ENCODE assay signal across 8 mouse cellular contexts in the genomic region with DNA sequence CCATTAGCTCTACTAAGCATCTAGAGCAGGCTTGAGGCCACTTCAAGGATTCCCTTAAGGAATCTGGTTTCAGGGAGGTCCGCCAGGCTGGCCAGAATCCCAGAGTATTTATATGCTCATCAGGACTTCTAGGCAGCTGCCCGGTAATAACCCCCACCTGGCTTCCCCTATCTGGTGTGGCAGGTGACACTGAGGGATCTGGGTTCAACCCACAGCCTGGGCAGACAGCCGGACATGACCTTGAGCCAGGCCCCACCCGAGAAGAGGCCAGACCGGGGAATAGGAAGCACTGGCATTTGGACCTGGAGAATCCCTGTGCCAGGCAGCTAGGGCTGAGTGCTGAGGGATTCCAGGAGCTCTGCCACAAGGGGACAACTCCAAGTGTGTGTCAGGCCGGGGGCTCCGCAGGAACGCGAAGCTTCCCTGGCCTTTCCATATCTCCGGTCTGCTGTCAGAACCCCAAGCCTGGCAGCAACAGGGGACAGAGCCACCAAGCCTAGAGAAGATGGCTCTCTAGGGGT. TPM values are rescaled to one million over a fixed set of nuclear protein-coding genes. Genes with fewer than 3 reads are reported as not detected.
DNase-seq lines count a peak whose midpoint lies in the region; ATAC-seq and TF ChIP-seq lines count a peak whose summit lies in the region.

No protein-coding gene starts in this region.

- peaks cover 20% of the 10 kb centered on the region; the same call in 1 of the 2 replicates for H3K79me2 ChIP-seq in liver, adult 2 months (ENCODE audit: control insufficient read depth, insufficient read depth, low read length)

- peak; percentile 69 for DNase-seq in 3134 (ENCODE audit: extremely low read depth, insufficient read length, low spot score)
- DNase-seq in R1 (ENCODE audit: low read depth, low spot score): peak; percentile 47
- DNase-seq in cerebellum, postnatal 36 days: peak; percentile 46 to 51
- DNase-seq in gastrocnemius, adult 8-10 months (ENCODE audit: low spot score in 2 of 2): peak; percentile 85 to 92
- DNase-seq in liver, adult 2 months (ENCODE audit: extremely low read depth, low read depth, low spot score): peak; percentile 91
- DNase-seq in midbrain, postnatal 0 days (ENCODE audit: low spot score): peak; percentile 40
- DNase-seq in yolk sac, embryonic 10.5 days (ENCODE audit: low spot score): peak; percentile 32

- H3K9me3 ChIP-seq in hindbrain, embryonic 15.5 days: no peaks in the 10 kb centered on the region
- no peaks in the 10 kb centered on the region for H3K9me3 ChIP-seq in midbrain, postnatal 0 days (ENCODE audit: low read length)

- H3K4me1 ChIP-seq in hindbrain, embryonic 15.5 days (replicated peaks): peaks cover 20% of the 10 kb centered on the region
- H3K4me1 ChIP-seq in liver, adult 2 months (ENCODE audit: control insufficient read depth, insufficient read depth, low read length): peaks cover 4% of the 10 kb centered on the region; the same call in 1 of the 2 replicates
- H3K4me1 ChIP-seq in midbrain, postnatal 0 days (ENCODE audit: insufficient read depth, low read length): peaks cover 7% of the 10 kb centered on the region

- no peaks in the 10 kb centered on the region for H3K27me3 ChIP-seq in hindbrain, embryonic 15.5 days
- H3K27me3 ChIP-seq in liver, adult 2 months (ENCODE audit: control insufficient read depth, insufficient read depth, low read length): no peaks in the 10 kb centered on the region
- H3K27me3 ChIP-seq in midbrain, postnatal 0 days (ENCODE audit: insufficient read depth, low read length): no peaks in the 10 kb centered on the region

- peak; percentile 43 for ATAC-seq in hindbrain, embryonic 15.5 days (ENCODE audit: low FRiP score, low read depth)
- ATAC-seq in midbrain, postnatal 0 days (ENCODE audit: low FRiP score): peak; percentile 52

- H3K27ac ChIP-seq in hindbrain, embryonic 15.5 days (replicated peaks): peak overlapping the region; percentile 81
- H3K27ac ChIP-seq in liver, adult 2 months (replicated peaks; ENCODE audit: insufficient read depth, low read depth, low read length): peak overlapping the region; percentile 94
- H3K27ac ChIP-seq in midbrain, postnatal 0 days (ENCODE audit: low read depth, low read length): peak overlapping the region; percentile 68

- peak overlapping the region; percentile 88 for H3K4me2 ChIP-seq in hindbrain, embryonic 15.5 days
- peak overlapping the region; percentile 97 for H3K4me2 ChIP-seq in midbrain, postnatal 0 days (ENCODE audit: low read depth, low read length, poor library complexity, severe bottlenecking)

- H3K4me3 ChIP-seq in hindbrain, embryonic 15.5 days: peak overlapping the region; percentile 89
- peak overlapping the region; percentile 71 for H3K4me3 ChIP-seq in liver, adult 2 months (ENCODE audit: insufficient read depth, low read depth, low read length)
- peak overlapping the region; percentile 98 for H3K4me3 ChIP-seq in midbrain, postnatal 0 days (ENCODE audit: low read depth, low read length)

- H3K9ac ChIP-seq in hindbrain, embryonic 15.5 days: peak overlapping the region; percentile 79
- H3K9ac ChIP-seq in liver, adult 2 months (ENCODE audit: low read depth, low read length): peak overlapping the region; percentile 92
- H3K9ac ChIP-seq in midbrain, postnatal 0 days (replicated peaks; ENCODE audit: low read length, poor library complexity, severe bottlenecking): peak overlapping the region; percentile 96

- no peak for TF ChIP-seq CTCF in liver, adult 2 months (IDR thresholded peaks at IDR 0.05; ENCODE audit: low read depth, low read length)
- no peak for TF ChIP-seq CTCF in midbrain, postnatal 0 days (IDR thresholded peaks at IDR 0.05)

- TF ChIP-seq POLR2A in liver, adult 2 months (IDR thresholded peaks at IDR 0.05; ENCODE audit: extremely low read depth, insufficient read depth, low read length): peak; percentile 70

- under 1% methylated on average over 10 of the region's 10 CpGs for WGBS in hindbrain, embryonic 15.5 days
- WGBS in liver, adult 2 months: under 1% methylated on average over 10 of the region's 10 CpGs
- under 1% methylated on average over 10 of the region's 10 CpGs for WGBS in midbrain, postnatal 0 days

- peaks cover 12% of the 10 kb centered on the region; the same call in 1 of the 2 replicates for H3K36me3 ChIP-seq in hindbrain, embryonic 15.5 days
- no peaks in the 10 kb centered on the region; the same call in 1 of the 2 replicates for H3K36me3 ChIP-seq in liver, adult 2 months (ENCODE audit: control insufficient read depth, insufficient read depth, low read length)
- H3K36me3 ChIP-seq in midbrain, postnatal 0 days (ENCODE audit: insufficient read depth, low read length): peaks cover 11% of the 10 kb centered on the region

RNA-seq across cellular contexts. Expression of a gene that starts 0.8 kb away (rescaled TPM):
- total RNA-seq in gastrocnemius, adult 8-10 months (2022): 10 to 100 TPM; 32.5 to 42.0 (median 36.7) TPM
- polyA plus RNA-seq in hindbrain, embryonic 15.5 days (2015; fragmentation: Nextera tagmentation; extraction: Ambion mirVana): 10.2 and 11.2 TPM in 2 replicates
- total RNA-seq in liver, adult 2 months (2014; rRNA removed): 32.4 and 36.2 TPM in 2 replicates
- polyA plus RNA-seq in liver, adult 2 months (2012; rRNA removed): 11.6 and 13.3 TPM in 2 replicates
- total RNA-seq in midbrain, postnatal 0 days (2014; rRNA removed): 35.6 and 36.5 TPM in 2 replicates
- 7.8 and 9.1 TPM in 2 replicates for polyA plus RNA-seq in midbrain, postnatal 0 days (2015; fragmentation: Nextera tagmentation; extraction: Ambion mirVana)

RNA-seq across cellular contexts. Expression of a gene that starts 52.6 kb away (rescaled TPM):
- 1 to 10 TPM; 1.4 to 1.8 (median 1.6) TPM for total RNA-seq in gastrocnemius, adult 8-10 months (2022)
- 3.8 and 5.1 TPM in 2 replicates for polyA plus RNA-seq in hindbrain, embryonic 15.5 days (2015; fragmentation: Nextera tagmentation; extraction: Ambion mirVana)
- total RNA-seq in liver, adult 2 months (2014; rRNA removed): 10.8 and 14.9 TPM in 2 replicates
- polyA plus RNA-seq in liver, adult 2 months (2012; rRNA removed): 16.8 and 16.9 TPM in 2 replicates
- 7.1 and 7.5 TPM in 2 replicates for total RNA-seq in midbrain, postnatal 0 days (2014; rRNA removed)
- polyA plus RNA-seq in midbrain, postnatal 0 days (2015; fragmentation: Nextera tagmentation; extraction: Ambion mirVana): 2.6 and 2.8 TPM in 2 replicates

Comparison
In these comparisons a context has a peak if more than half of its experiments do, and no peak if none do; other contexts are left out.
1. Peak in every context shown above with its lines: DNase-seq, ATAC-seq, H3K4me3 ChIP-seq and H3K27ac ChIP-seq.
2. DNase-seq: peak in every context shown above with its lines; median percentile 91 in liver, adult 2 months; 88 in gastrocnemius, adult 8-10 months; 69 in 3134; 48 in cerebellum, postnatal 36 days; 47 in R1; 40 in midbrain, postnatal 0 days; 32 in yolk sac, embryonic 10.5 days.